Mouse (Mus musculus): ENCODE data around the gene Ajap1. TPM values are rescaled to one million over a fixed set of nuclear protein-coding genes. Genes with fewer than 3 reads are reported as not detected.

The Ajap1 gene
- 0.11 TPM in 2 replicates for polyA plus RNA-seq (2015; fragmentation: Nextera tagmentation; extraction: Ambion mirVana)

DNA sequence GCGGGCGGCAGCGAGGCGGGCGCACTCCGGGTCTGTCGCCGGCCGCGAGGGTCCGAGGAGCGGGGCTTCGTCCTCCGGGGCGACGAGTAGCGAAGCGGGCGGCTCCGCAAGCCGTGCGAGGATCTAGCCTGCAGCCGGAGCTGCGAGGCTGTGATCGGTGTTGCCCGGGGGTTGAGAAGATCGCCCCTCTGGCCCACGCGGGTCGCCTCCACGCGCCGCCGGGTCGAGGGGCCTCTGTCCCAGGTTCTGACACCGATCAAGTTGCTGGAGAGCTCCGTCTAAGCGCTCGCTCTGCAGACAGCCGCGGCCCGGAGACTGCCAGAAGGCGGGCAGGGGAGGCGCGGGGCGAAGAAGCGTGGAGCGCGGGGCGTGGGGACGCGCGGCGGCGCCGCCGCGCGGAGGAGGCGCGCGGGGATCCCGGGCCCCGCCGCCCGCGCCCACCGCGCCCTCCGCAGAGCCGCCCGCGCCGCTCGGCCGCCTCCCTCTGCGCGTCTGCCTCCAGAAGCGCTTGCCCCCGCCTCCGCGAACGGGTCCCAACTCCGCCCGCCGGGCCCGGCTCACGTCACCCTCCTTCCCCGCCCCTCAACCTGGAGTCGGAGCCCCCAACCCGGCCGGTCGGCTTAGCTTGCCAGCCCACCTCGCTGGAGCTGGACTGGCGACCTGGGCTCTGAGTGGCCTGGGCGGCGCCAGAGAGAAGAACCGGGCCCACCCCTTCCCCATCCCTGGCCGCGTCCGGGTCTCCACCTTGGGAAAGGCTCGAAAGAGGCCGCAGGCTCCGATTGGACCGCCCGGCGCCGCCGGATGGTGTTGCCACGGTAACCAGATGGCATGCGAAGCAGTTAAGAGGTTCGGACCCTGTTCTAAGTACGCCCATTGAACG, at the start of gene Ajap1:
TSS of gene Ajap1 (minus strand) at position 353 of the 880 bp plus-strand sequence.
- Histone ChIP-seq H3K4me1 (ENCODE audit: control insufficient read depth, low read depth, low read length) (no peaks in the 10 kb centered on the region), H3K27ac (ENCODE audit: low read length) (no peak within 1 kb of the TSS), H3K36me3 (ENCODE audit: control insufficient read depth, insufficient read depth) (no peaks in the 10 kb centered on the region), H3K4me3 (ENCODE audit: low read depth, low read length) (peak within 1 kb of the TSS; percentile 2; the same call in 1 of the 2 replicates), H3K9ac (ENCODE audit: low read depth, low read length) (no peak within 1 kb of the TSS), H3K9me3 (replicated peaks; ENCODE audit: control insufficient read depth, low read length) (no peaks in the 10 kb centered on the region), H3K27me3 (ENCODE audit: control insufficient read depth, insufficient read depth, low read depth, low read length) (peaks cover 59% of the 10 kb centered on the region), H3K4me2 (ENCODE audit: low read depth, low read length) (0 out of 2 replicates have a peak within 1 kb of the TSS, but pooled peaks have one; percentile 1)
- 2% methylated on average over 101 of the region's 114 CpGs for WGBS (ENCODE audit: insufficient replicate concordance)
- no peak for ATAC-seq (ENCODE audit: low read depth)

DNA sequence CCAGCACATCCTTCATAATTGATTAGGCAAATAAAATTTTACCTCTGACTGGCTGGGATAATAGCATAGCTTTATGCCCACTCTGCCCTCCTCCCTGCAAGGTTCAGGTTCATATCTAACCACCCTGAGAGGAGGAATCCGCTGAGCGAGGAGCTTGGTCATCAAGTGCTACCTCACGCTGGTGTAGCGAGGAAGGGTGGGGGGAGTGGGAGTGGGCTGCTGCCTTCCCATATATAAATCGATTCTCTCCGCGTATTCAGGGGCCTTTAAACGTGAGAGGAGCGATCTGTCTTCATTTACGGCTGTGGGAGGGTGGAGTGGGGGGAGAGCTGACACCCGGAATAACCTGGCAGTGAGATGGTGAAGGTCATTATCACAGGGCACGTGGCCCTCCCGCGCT, 47.9 kb upstream of the Ajap1 start:
- Histone ChIP-seq H3K9me3 (replicated peaks; ENCODE audit: control insufficient read depth, low read length) (no peaks in the 10 kb centered on the region; the same call in 1 of the 2 replicates), H3K4me1 (ENCODE audit: control insufficient read depth, low read depth, low read length) (no peaks in the 10 kb centered on the region), H3K4me3 (ENCODE audit: low read depth, low read length) (no peak overlapping the region), H3K4me2 (ENCODE audit: low read depth, low read length) (no peak overlapping the region), H3K27ac (ENCODE audit: low read length) (no peak overlapping the region), H3K27me3 (ENCODE audit: control insufficient read depth, insufficient read depth, low read depth, low read length) (no peaks in the 10 kb centered on the region), H3K9ac (ENCODE audit: low read depth, low read length) (no peak overlapping the region), H3K36me3 (ENCODE audit: control insufficient read depth, insufficient read depth) (no peaks in the 10 kb centered on the region)
- no peak for ATAC-seq (ENCODE audit: low read depth)
- 70% methylated on average over 14 of the region's 14 CpGs for WGBS (ENCODE audit: insufficient replicate concordance)

DNA sequence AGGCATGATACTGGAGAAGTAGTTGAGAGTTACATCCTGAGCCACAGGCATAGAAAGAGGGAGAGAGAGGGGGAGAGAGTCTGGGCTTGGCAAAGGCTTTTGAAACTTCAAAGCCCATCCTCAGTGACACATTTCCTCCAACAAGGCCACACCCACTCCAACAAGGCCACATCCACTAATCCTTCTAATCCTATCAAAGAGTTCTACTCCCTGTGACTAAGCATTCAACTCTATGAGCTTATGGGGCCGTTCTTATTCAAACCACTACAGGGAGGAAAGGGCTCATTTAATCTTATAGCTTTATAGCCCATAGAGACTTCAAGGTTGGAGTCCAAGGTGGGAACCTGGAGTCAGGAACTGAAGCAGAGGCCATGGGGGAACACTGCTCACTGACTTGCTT, 39.0 kb upstream of the Ajap1 start:
- no peak for ATAC-seq (ENCODE audit: low read depth)
- no peak overlapping the region for H3K9ac ChIP-seq (ENCODE audit: low read depth, low read length)
- no peak overlapping the region for H3K4me3 ChIP-seq (ENCODE audit: low read depth, low read length)
- H3K9me3 ChIP-seq (replicated peaks; ENCODE audit: control insufficient read depth, low read length): no peaks in the 10 kb centered on the region; the same call in 1 of the 2 replicates
- H3K27me3 ChIP-seq (ENCODE audit: control insufficient read depth, insufficient read depth, low read depth, low read length): no peaks in the 10 kb centered on the region
- 59% methylated on average over 1 of the region's 1 CpGs for WGBS (ENCODE audit: insufficient replicate concordance)
- H3K27ac ChIP-seq (ENCODE audit: low read length): no peak overlapping the region
- no peak overlapping the region for H3K4me2 ChIP-seq (ENCODE audit: low read depth, low read length)
- no peaks in the 10 kb centered on the region for H3K36me3 ChIP-seq (ENCODE audit: control insufficient read depth, insufficient read depth)
- no peaks in the 10 kb centered on the region for H3K4me1 ChIP-seq (ENCODE audit: control insufficient read depth, low read depth, low read length)

DNA sequence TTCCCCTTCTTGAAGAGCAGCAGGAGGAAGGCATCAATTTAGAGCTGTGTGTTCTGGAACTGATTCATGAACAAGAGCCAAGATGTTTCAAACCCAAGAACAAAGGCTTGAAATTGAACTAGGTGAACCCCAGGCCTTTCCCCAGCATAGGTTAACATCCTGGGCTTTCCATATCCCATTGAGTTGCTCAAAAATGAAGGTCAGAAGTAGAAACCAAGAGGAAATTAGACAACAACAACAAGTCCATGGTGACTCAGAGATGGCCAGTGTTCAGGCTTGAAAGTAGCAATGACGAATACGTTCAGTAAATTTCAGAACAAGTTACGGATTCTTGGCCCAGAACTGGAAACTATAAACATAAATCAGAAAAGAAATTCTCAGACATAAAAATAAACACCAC, 37.3 kb upstream of the Ajap1 start:
- Histone ChIP-seq H3K27ac (ENCODE audit: low read length) (no peak overlapping the region), H3K4me1 (ENCODE audit: control insufficient read depth, low read depth, low read length) (no peaks in the 10 kb centered on the region), H3K9me3 (replicated peaks; ENCODE audit: control insufficient read depth, low read length) (no peaks in the 10 kb centered on the region), H3K4me2 (ENCODE audit: low read depth, low read length) (no peak overlapping the region), H3K27me3 (ENCODE audit: control insufficient read depth, insufficient read depth, low read depth, low read length) (no peaks in the 10 kb centered on the region), H3K9ac (ENCODE audit: low read depth, low read length) (no peak overlapping the region), H3K4me3 (ENCODE audit: low read depth, low read length) (no peak overlapping the region), H3K36me3 (ENCODE audit: control insufficient read depth, insufficient read depth) (no peaks in the 10 kb centered on the region)
- 62% methylated on average over 3 of the region's 3 CpGs for WGBS (ENCODE audit: insufficient replicate concordance)
- ATAC-seq (ENCODE audit: low read depth): no peak

DNA sequence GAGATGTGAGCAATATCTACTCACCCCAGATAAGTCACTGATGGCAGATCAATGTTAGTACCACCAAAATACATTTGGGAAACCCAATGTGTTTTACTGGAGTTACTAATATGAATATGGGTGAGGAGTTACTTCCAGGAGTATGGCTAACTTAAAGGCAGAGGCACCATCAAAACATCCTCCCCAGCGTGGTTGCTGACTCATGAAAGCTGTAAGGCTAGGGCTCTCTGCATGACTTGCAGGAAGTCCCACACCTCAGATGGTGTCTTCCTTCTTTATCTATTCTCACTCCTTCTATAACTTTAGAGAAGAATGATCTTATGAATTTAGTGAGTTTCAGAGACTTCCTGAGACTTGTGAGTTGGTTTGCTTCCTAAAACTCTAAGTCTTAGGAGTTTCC, 36.7 kb upstream of the Ajap1 start:
- ATAC-seq (ENCODE audit: low read depth): no peak
- Histone ChIP-seq H3K4me1 (ENCODE audit: control insufficient read depth, low read depth, low read length) (no peaks in the 10 kb centered on the region), H3K27ac (ENCODE audit: low read length) (no peak overlapping the region), H3K9me3 (replicated peaks; ENCODE audit: control insufficient read depth, low read length) (peaks cover 4% of the 10 kb centered on the region; the same call in 1 of the 2 replicates), H3K27me3 (ENCODE audit: control insufficient read depth, insufficient read depth, low read depth, low read length) (no peaks in the 10 kb centered on the region), H3K9ac (ENCODE audit: low read depth, low read length) (no peak overlapping the region), H3K36me3 (ENCODE audit: control insufficient read depth, insufficient read depth) (no peaks in the 10 kb centered on the region), H3K4me3 (ENCODE audit: low read depth, low read length) (no peak overlapping the region), H3K4me2 (ENCODE audit: low read depth, low read length) (no peak overlapping the region)
- 54% methylated on average over 1 of the region's 1 CpGs for WGBS (ENCODE audit: insufficient replicate concordance)

DNA sequence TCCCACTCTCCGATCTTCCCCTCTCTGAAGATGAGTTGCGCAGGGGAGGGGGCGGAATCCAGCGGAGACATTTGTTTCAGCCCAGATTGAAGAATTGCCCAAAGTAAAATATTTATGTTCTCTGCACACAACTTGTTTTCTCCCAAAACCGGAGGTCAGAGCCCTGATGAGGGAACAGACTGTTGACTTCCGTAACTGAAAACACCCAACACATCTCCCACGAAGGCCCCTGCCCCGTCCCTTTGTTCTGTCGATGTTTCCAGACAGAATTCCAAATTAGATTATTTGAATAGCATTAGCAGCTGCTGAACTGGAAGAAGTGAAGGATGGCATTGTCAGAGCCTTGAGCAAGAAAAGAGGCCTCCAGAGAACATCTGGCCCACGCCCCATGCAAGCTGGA, 33.2 kb upstream of the Ajap1 start:
- Histone ChIP-seq H3K4me1 (ENCODE audit: control insufficient read depth, low read depth, low read length) (no peaks in the 10 kb centered on the region), H3K27ac (ENCODE audit: low read length) (no peak overlapping the region), H3K4me3 (ENCODE audit: low read depth, low read length) (no peak overlapping the region), H3K9ac (ENCODE audit: low read depth, low read length) (no peak overlapping the region), H3K9me3 (replicated peaks; ENCODE audit: control insufficient read depth, low read length) (peaks cover 4% of the 10 kb centered on the region; the same call in 1 of the 2 replicates), H3K36me3 (ENCODE audit: control insufficient read depth, insufficient read depth) (no peaks in the 10 kb centered on the region), H3K27me3 (ENCODE audit: control insufficient read depth, insufficient read depth, low read depth, low read length) (no peaks in the 10 kb centered on the region), H3K4me2 (ENCODE audit: low read depth, low read length) (no peak overlapping the region)
- ATAC-seq (ENCODE audit: low read depth): no peak
- 66% methylated on average over 10 of the region's 10 CpGs for WGBS (ENCODE audit: insufficient replicate concordance)

DNA sequence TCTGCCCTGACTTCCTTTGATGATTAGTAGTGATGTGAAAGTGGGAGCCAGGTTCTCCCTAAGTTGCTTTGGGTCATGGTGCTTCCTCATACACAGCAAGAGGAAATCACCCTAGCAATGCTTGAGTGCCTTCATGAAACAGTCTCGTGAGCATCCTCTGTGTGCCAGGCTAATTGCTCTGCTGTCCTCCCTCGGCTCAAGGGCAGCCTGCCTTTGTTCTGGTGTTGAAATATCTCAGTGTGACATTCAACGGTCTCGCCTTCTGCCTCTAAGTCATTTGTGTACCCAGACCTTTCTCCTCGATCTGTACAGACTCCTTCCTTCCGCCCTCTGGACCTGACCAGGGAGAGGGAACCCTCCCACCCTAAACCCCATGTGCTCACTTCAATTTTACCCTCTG, 31.5 kb upstream of the Ajap1 start:
- no peak overlapping the region for H3K9ac ChIP-seq (ENCODE audit: low read depth, low read length)
- H3K9me3 ChIP-seq (replicated peaks; ENCODE audit: control insufficient read depth, low read length): peaks cover 4% of the 10 kb centered on the region; the same call in 1 of the 2 replicates
- no peak overlapping the region for H3K4me3 ChIP-seq (ENCODE audit: low read depth, low read length)
- H3K27me3 ChIP-seq (ENCODE audit: control insufficient read depth, insufficient read depth, low read depth, low read length): no peaks in the 10 kb centered on the region
- no peaks in the 10 kb centered on the region for H3K4me1 ChIP-seq (ENCODE audit: control insufficient read depth, low read depth, low read length)
- H3K36me3 ChIP-seq (ENCODE audit: control insufficient read depth, insufficient read depth): no peaks in the 10 kb centered on the region
- no peak overlapping the region for H3K27ac ChIP-seq (ENCODE audit: low read length)
- no peak overlapping the region for H3K4me2 ChIP-seq (ENCODE audit: low read depth, low read length)
- WGBS (ENCODE audit: insufficient replicate concordance): 60% methylated on average over 6 of the region's 6 CpGs
- ATAC-seq (ENCODE audit: low read depth): no peak

DNA sequence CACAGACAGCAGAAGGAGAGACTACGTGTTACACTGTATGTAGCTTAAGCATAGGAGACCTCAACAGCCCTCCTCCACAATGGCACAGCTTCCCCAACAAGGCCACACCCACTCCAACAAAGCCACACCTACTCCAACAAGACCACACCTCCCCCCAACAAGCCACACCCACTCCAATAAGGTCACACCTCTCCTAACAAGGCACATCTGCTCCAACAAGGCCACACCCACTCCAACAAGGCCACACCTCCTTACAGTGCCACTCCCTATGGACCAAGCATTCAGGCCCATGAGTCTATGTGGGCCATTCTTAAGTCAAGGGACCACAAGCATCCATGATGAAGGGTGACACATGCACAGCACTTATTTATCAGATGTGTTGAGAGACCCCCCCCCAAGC, 28.9 kb upstream of the Ajap1 start:
- Histone ChIP-seq H3K4me2 (ENCODE audit: low read depth, low read length) (no peak overlapping the region), H3K27me3 (ENCODE audit: control insufficient read depth, insufficient read depth, low read depth, low read length) (no peaks in the 10 kb centered on the region), H3K9ac (ENCODE audit: low read depth, low read length) (no peak overlapping the region), H3K4me1 (ENCODE audit: control insufficient read depth, low read depth, low read length) (no peaks in the 10 kb centered on the region), H3K27ac (ENCODE audit: low read length) (no peak overlapping the region), H3K4me3 (ENCODE audit: low read depth, low read length) (no peak overlapping the region), H3K9me3 (replicated peaks; ENCODE audit: control insufficient read depth, low read length) (peaks cover 4% of the 10 kb centered on the region; the same call in 1 of the 2 replicates), H3K36me3 (ENCODE audit: control insufficient read depth, insufficient read depth) (no peaks in the 10 kb centered on the region)
- no peak for ATAC-seq (ENCODE audit: low read depth)
- 88% methylated on average over 1 of the region's 1 CpGs for WGBS (ENCODE audit: insufficient replicate concordance)

DNA sequence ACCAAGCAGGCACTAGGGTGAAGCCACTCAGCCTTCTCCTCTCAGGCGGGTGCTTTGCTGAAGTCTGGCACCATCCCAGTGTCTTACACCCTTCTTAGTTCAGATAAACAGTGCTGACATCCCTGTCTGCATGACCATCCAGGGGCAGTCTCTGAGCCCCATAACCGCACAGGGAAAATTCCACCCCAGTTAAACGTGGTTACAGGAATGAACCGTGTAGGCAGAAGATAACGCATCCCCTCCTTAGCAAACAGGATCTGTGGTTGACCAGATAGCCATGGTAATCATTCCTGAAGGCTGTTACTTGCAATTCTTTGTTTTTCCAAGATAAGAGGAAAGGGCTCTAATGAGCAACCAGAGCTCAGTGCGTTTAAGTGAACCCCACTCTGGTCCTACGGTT, 19.3 kb upstream of the Ajap1 start:
- H3K9me3 ChIP-seq (replicated peaks; ENCODE audit: control insufficient read depth, low read length): peaks cover 2% of the 10 kb centered on the region; the same call in 1 of the 2 replicates
- H3K4me2 ChIP-seq (ENCODE audit: low read depth, low read length): no peak overlapping the region
- no peaks in the 10 kb centered on the region for H3K4me1 ChIP-seq (ENCODE audit: control insufficient read depth, low read depth, low read length)
- no peak overlapping the region for H3K4me3 ChIP-seq (ENCODE audit: low read depth, low read length)
- H3K9ac ChIP-seq (ENCODE audit: low read depth, low read length): no peak overlapping the region
- 33% methylated on average over 7 of the region's 7 CpGs for WGBS (ENCODE audit: insufficient replicate concordance)
- peak; percentile 62 for ATAC-seq (ENCODE audit: low read depth)
- no peaks in the 10 kb centered on the region for H3K27me3 ChIP-seq (ENCODE audit: control insufficient read depth, insufficient read depth, low read depth, low read length)
- no peak overlapping the region for H3K27ac ChIP-seq (ENCODE audit: low read length)
- H3K36me3 ChIP-seq (ENCODE audit: control insufficient read depth, insufficient read depth): no peaks in the 10 kb centered on the region
